Mouse (Mus musculus) limb, embryonic 11.5 days (tissue): ENCODE results near the gene Slc48a1. TPM values are rescaled to one million over a fixed set of nuclear protein-coding genes. Genes with fewer than 3 reads are reported as not detected.

Experiments used
- ATAC-seq: fragments of 200-750 bp; cut with Nextera tagmentation; 2 replicates; pipeline ENCODE4 v1.8.0; 2017; ENCODE audit warnings: low read depth; ENCODE audit not compliant: insufficient number of reproducible peaks, low FRiP score, low TSS enrichment
- DNase-seq: peaks from one replicate; pipeline ENCODE4 v3.0.0-alpha.2; 2015; ENCODE audit warnings: low spot score
- H3K27ac ChIP-seq: fragments of 300-500 bp; sonication (generic); replicated peaks from 2 replicates; pipeline ENCODE4 v1.5.1; 2014; ENCODE audit warnings: low read depth, mild to moderate bottlenecking, low read length
- H3K27me3 ChIP-seq: fragments of 300-500 bp; sonication (generic); 2 replicates; pipeline ENCODE4 v1.6.1; 2014; ENCODE audit warnings: mild to moderate bottlenecking, low read length, mixed read lengths; ENCODE audit not compliant: control insufficient read depth, insufficient read depth
- H3K36me3 ChIP-seq: fragments of 300-500 bp; sonication (generic); 2 replicates; pipeline ENCODE4 v1.6.1; 2014; ENCODE audit warnings: mild to moderate bottlenecking, low read length, moderate library complexity, mixed read lengths; ENCODE audit not compliant: control insufficient read depth, insufficient read depth
- H3K4me1 ChIP-seq: fragments of 300-500 bp; sonication (generic); 2 replicates; pipeline ENCODE4 v1.6.1; 2014; ENCODE audit warnings: low read length, mixed read lengths; ENCODE audit not compliant: control insufficient read depth, insufficient read depth
- H3K4me2 ChIP-seq: fragments of 300-500 bp; sonication (generic); 2 replicates; pipeline ENCODE4 v1.6.1; 2014; ENCODE audit warnings: low read depth, mild to moderate bottlenecking, moderate library complexity; ENCODE audit not compliant: severe bottlenecking
- H3K4me3 ChIP-seq: fragments of 300-500 bp; sonication (generic); 2 replicates; pipeline ENCODE4 v1.5.1; 2014; ENCODE audit warnings: low read depth, low read length
- H3K9ac ChIP-seq: fragments of 300-500 bp; sonication (generic); 2 replicates; pipeline ENCODE4 v1.6.1; 2014; ENCODE audit warnings: mild to moderate bottlenecking, low read length
- H3K9me3 ChIP-seq: fragments of 300-500 bp; sonication (generic); 2 replicates; pipeline ENCODE4 v1.6.1; 2016; ENCODE audit warnings: low read length; ENCODE audit not compliant: control insufficient read depth
- WGBS: fragments of 180-500 bp; shearing (Covaris S2); extraction: QIAGEN DNeasy Blood & Tissue Kit; methylation state at CpG from one replicate; pipeline ENCODE4 v1.1.7; 2014; 5-methylcytosine and 5-hydroxymethylcytosine counted together
- polyA plus RNA-seq: library from polyadenylated mRNA; unstranded; fragments of >200 nt; fragmentation: Nextera tagmentation; extraction: Ambion mirVana; gene quantifications from 2 replicates; pipeline ENCODE4 v1.2.1, GENCODE M21; 2014

Slc48a1 gene
- polyA plus RNA-seq, 1 experiment from 2014 or later, result 20.0 TPM

- H3K36me3 ChIP-seq, result peaks cover 10% of the 10 kb centered on the region
- ATAC-seq, result no peak
- WGBS, result 96% methylated on average over 10 of the region's 10 CpGs
These were observed 17.4 kb downstream of the Slc48a1 start for GRCm38 (mm10) chr15:97795559-97796235.

DNA sequence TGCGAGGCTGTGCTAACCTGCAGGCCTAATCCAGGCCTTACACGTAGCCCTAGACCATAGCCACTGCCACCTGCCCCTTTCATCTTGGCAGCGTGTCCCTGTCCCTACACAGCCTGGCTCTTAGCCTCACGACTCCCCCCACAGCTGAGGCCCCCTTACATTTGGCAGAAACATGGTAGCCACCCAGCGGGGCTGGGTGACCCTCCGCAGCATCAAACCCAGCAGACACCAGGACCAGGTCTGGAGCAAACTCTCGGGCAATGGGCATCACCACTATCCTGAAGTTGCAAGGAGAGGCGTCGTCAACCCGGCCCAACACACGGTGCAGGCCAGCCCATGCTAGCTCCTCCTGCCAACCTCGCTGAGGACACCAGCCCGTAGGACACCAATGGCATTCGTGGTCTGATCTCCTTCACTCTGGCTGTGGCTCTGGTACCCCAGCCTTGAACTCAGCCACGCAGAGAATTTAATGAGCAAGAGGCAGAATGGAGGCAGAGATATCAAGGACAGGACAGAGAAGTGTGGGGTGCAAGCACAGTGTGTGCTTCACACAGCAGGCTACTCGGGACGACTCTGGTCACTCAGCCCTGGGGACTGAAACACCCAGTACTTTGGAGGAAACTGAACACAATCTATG is 18.5 kb downstream of the Slc48a1 start:
- no peaks in the 10 kb centered on the region for H3K4me1 ChIP-seq
- no peak for ATAC-seq
- H3K9me3 ChIP-seq, result no peaks in the 10 kb centered on the region
- peaks cover 12% of the 10 kb centered on the region for H3K36me3 ChIP-seq
- H3K9ac ChIP-seq, result no peak overlapping the region
- no peak overlapping the region for H3K4me2 ChIP-seq
- H3K27ac ChIP-seq, result no peak overlapping the region
- 94% methylated on average over 17 of the region's 17 CpGs for WGBS
- no peaks in the 10 kb centered on the region for H3K27me3 ChIP-seq
- no peak overlapping the region for H3K4me3 ChIP-seq
- no peak for DNase-seq

More at GRCm38 (mm10) chr15:97795559-97796235, 17.4 kb downstream of the Slc48a1 start:
- Histone ChIP-seq H3K9ac (no peak overlapping the region), H3K4me1 (no peaks in the 10 kb centered on the region), H3K4me3 (no peak overlapping the region), H3K9me3 (no peaks in the 10 kb centered on the region), H3K27ac (no peak overlapping the region), H3K4me2 (no peak overlapping the region), H3K27me3 (no peaks in the 10 kb centered on the region)
- DNase-seq, result no peak

- 83% methylated on average over 17 of the region's 17 CpGs for WGBS
- Histone ChIP-seq H3K9ac (no peak overlapping the region), H3K27me3 (no peaks in the 10 kb centered on the region), H3K9me3 (no peaks in the 10 kb centered on the region), H3K4me1 (no peaks in the 10 kb centered on the region), H3K4me2 (no peak overlapping the region), H3K4me3 (no peak overlapping the region), H3K27ac (no peak overlapping the region), H3K36me3 (peaks cover 12% of the 10 kb centered on the region)
- DNase-seq (no peak), ATAC-seq (no peak)
These were observed 19.8 kb downstream of the Slc48a1 start for GRCm38 (mm10) chr15:97798134-97798533.

- Histone ChIP-seq H3K27me3 (no peaks in the 10 kb centered on the region), H3K4me1 (no peaks in the 10 kb centered on the region), H3K4me2 (no peak overlapping the region), H3K36me3 (peaks cover 10% of the 10 kb centered on the region), H3K27ac (no peak overlapping the region), H3K9me3 (no peaks in the 10 kb centered on the region), H3K9ac (no peak overlapping the region), H3K4me3 (no peak overlapping the region)
- DNase-seq (no peak), ATAC-seq (no peak)
- 88% methylated on average over 11 of the region's 11 CpGs for whole genome bisulfite sequencing
These were observed 21.1 kb downstream of the Slc48a1 start for GRCm38 (mm10) chr15:97799446-97799845.

- Histone ChIP-seq H3K36me3 (peaks cover 4% of the 10 kb centered on the region), H3K9me3 (no peaks in the 10 kb centered on the region), H3K27me3 (no peaks in the 10 kb centered on the region), H3K9ac (no peak overlapping the region), H3K4me3 (no peak overlapping the region), H3K27ac (no peak overlapping the region), H3K4me2 (no peak overlapping the region), H3K4me1 (no peaks in the 10 kb centered on the region)
- no peak for DNase-seq
- 90% methylated on average over 13 of the region's 13 CpGs for WGBS
- ATAC-seq, result no peak
These were observed 22.5 kb downstream of the Slc48a1 start for GRCm38 (mm10) chr15:97800853-97801252.

DNA sequence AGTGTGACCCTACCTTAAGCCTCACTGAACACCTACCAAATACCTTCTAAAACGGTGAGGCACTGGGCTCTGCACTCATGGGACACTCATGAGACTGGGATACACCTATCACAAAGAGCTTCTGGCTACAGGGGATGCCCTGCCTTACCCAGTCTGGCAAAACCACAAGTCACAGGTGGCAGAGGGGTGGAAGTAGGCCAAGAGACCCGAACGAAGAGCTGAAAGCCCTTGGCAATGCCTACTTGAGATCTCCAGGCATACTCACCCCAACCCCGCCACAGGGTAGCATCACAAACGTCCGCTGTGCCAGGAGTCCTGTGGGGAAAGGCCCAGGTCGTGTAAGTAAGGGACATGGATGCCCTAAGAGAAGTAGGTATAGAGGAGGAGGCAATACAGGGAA is 23.5 kb downstream of the Slc48a1 start:
- H3K4me2 ChIP-seq, result no peak overlapping the region; the same call in 1 of the 2 replicates
- peaks cover 4% of the 10 kb centered on the region for H3K36me3 ChIP-seq
- no peak overlapping the region; the same call in 1 of the 2 replicates for H3K9ac ChIP-seq
- no peak overlapping the region for H3K4me3 ChIP-seq
- ATAC-seq (no peak), DNase-seq (no peak)
- no peaks in the 10 kb centered on the region for H3K9me3 ChIP-seq
- H3K27me3 ChIP-seq, result no peaks in the 10 kb centered on the region
- WGBS, result 78% methylated on average over 7 of the region's 7 CpGs
- no peak overlapping the region for H3K27ac ChIP-seq
- no peaks in the 10 kb centered on the region for H3K4me1 ChIP-seq

GRCm38 (mm10) chr15:97802575-97802974 is 24.3 kb downstream of the Slc48a1 start:
- no peak overlapping the region for H3K27ac ChIP-seq
- WGBS, result 8% methylated on average over 13 of the region's 13 CpGs
- H3K9ac ChIP-seq, result peak overlapping the region; percentile 47; the same call in 1 of the 2 replicates
- peak overlapping the region; percentile 16; the same call in 1 of the 2 replicates for H3K4me3 ChIP-seq
- ATAC-seq (peak; percentile 51; the same call in 1 of the 2 replicates), DNase-seq (peak; percentile 70)
- peak overlapping the region; percentile 38 for H3K4me2 ChIP-seq
- H3K27me3 ChIP-seq, result no peaks in the 10 kb centered on the region
- H3K9me3 ChIP-seq, result no peaks in the 10 kb centered on the region
- peaks cover 8% of the 10 kb centered on the region for H3K36me3 ChIP-seq
- H3K4me1 ChIP-seq, result no peaks in the 10 kb centered on the region

DNA sequence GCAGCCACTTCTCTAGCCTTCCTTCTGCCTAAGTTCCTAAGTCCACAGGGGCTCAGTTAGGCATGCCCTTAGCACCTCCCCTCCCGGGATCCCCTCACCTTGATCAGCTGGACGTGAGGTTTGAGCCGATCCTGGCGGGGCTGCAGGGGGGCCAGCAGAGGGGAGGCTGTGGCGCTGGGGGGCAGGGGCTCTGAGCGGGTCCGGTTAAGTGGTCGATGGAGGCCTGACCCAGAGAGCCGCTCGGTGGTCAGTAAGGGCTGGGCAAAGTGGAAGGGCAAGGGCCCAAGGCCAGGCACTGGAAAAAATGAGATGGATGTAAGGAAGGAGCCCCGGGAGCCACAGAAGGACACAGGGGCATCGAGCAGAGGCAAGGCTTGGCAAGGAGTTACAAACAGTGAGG is 29.5 kb downstream of the Slc48a1 start:
- Histone ChIP-seq H3K9ac (no peak overlapping the region), H3K9me3 (no peaks in the 10 kb centered on the region), H3K4me1 (no peaks in the 10 kb centered on the region), H3K36me3 (peaks cover 14% of the 10 kb centered on the region), H3K27ac (no peak overlapping the region), H3K4me2 (no peak overlapping the region), H3K27me3 (no peaks in the 10 kb centered on the region), H3K4me3 (no peak overlapping the region)
- DNase-seq (no peak), ATAC-seq (no peak)
- 78% methylated on average over 12 of the region's 12 CpGs for WGBS
